Mouse (Mus musculus): ENCODE measurements at regions not wholly inside any gene's neighbourhood (a gene's known extent, or its start where the extent isn't known, plus 50 kb on each side); places are given as distances from the start of the nearest gene placed in this dataset.

DNA sequence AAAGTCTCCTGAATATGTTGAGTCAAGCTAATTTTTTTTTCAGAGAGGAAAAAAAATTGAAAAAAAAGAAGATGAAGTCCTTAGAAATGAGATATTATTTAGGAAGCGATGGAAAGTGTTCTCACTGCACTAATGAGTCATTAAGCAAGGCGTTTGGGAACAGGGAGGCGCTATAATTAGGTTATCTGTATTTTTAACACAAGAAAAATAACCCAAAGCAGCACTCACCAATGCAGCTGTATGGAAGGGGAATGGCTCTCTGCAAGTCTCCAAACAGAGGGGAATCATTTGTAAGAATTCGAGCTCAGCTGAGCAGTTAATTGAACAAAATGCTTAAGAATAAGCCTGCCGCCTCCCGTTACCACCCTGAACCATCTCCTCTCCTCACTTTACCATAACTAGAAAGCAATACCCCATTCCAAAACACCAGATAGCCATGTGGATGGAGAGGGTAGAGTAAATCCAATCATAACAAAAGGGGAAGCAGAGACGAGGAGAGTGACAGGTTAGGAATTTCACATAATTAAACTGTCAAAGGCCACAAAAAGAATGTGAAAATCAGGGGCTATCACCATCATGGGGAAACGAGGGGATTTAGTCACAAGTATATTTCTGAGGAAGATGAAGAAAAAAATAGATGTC is 187.5 kb upstream of the Tox3 start:
- no peak for DNase-seq (ENCODE audit: extremely low read depth)
- Histone ChIP-seq H3K36me3 (replicated peaks in 1 of 2; ENCODE audit: control insufficient read depth in 1 of 2, insufficient read depth in 1 of 2, low read length in 1 of 2) (no peaks in the 10 kb centered on the region), H3K27me3 (replicated peaks) (no peaks in the 10 kb centered on the region), H3K4me3 (replicated peaks in 1 of 3; ENCODE audit: low read depth in 2 of 3, low read length in 2 of 3, poor library complexity in 1 of 3) (no peak overlapping the region), H3K27ac (ENCODE audit: insufficient read depth, low read depth) (no peak overlapping the region), H3K9ac (ENCODE audit: insufficient read depth, low read depth) (no peak overlapping the region), H3K79me2 (replicated peaks; ENCODE audit: control insufficient read depth, extremely low read depth, insufficient read depth, poor library complexity, severe bottlenecking) (no peaks in the 10 kb centered on the region), H3K4me1 (ENCODE audit: control insufficient read depth in 1 of 2, insufficient read depth in 2 of 2) (no peaks in the 10 kb centered on the region), H3K4me2 (ENCODE audit: insufficient read depth, low read depth, poor library complexity, severe bottlenecking) (no peak overlapping the region), H3K9me3 (replicated peaks; ENCODE audit: low read length) (no peaks in the 10 kb centered on the region)
- in situ Hi-C loops (cut with MboI; ENCODE audit: low pct_ligation_motif_present, low pct_unique_long_range_greater_than_20kb, low sequenced_read_pairs) (no loop called here), dilution Hi-C loops (cut with MboI; ENCODE audit: extremely low pct_ligation_motif_present, extremely low pct_unique_long_range_greater_than_20kb, low sequenced_read_pairs) (no loop called here)
- no peak for TF ChIP-seq MEF2A (IDR thresholded peaks at IDR 0.05; ENCODE audit: borderline replicate concordance, low read depth, low read length)
- no peak for TF ChIP-seq BHLHE40 (IDR thresholded peaks at IDR 0.05; ENCODE audit: low read depth, low read length)
- TF ChIP-seq KAT2A (IDR thresholded peaks at IDR 0.05; ENCODE audit: insufficient replicate concordance, low read length) = no peak
- no peak for TF ChIP-seq CHD1 (IDR thresholded peaks at IDR 0.05; ENCODE audit: low read depth, low read length)
- TF ChIP-seq JUND (conservative IDR thresholded peaks at IDR 0.05; ENCODE audit: low read depth, low read length) = no peak
- no peak for TF ChIP-seq SIN3A (IDR thresholded peaks at IDR 0.05; ENCODE audit: low read length)
- no peak for TF ChIP-seq MAFK (IDR thresholded peaks at IDR 0.05; ENCODE audit: insufficient replicate concordance, low read length)
- TF ChIP-seq GABPA (IDR thresholded peaks at IDR 0.05; ENCODE audit: insufficient replicate concordance, low read depth, low read length) = no peak
- no peak for TF ChIP-seq NRF1 (IDR thresholded peaks at IDR 0.05; ENCODE audit: low read depth, low read length)
- no peak for TF ChIP-seq ZKSCAN1 (IDR thresholded peaks at IDR 0.05; ENCODE audit: borderline replicate concordance, low read depth, low read length)
- no peak for TF ChIP-seq TBP (conservative IDR thresholded peaks at IDR 0.05; ENCODE audit: low read depth, low read length)
- no peak for TF ChIP-seq MAX (IDR thresholded peaks at IDR 0.05; ENCODE audit: low read length)
- no peak for TF ChIP-seq POLR2AphosphoS2 (IDR thresholded peaks at IDR 0.05; ENCODE audit: low read depth, low read length)
- no peak for TF ChIP-seq ETS1 (conservative IDR thresholded peaks at IDR 0.05; ENCODE audit: low read depth, low read length)
- TF ChIP-seq ZC3H11A (IDR thresholded peaks at IDR 0.05; ENCODE audit: low read depth, low read length) = no peak
- TF ChIP-seq USF1 (IDR thresholded peaks at IDR 0.05; ENCODE audit: low read depth, low read length) = no peak
- no peak for TF ChIP-seq MYC (IDR thresholded peaks at IDR 0.05; ENCODE audit: low read depth, low read length)

DNA sequence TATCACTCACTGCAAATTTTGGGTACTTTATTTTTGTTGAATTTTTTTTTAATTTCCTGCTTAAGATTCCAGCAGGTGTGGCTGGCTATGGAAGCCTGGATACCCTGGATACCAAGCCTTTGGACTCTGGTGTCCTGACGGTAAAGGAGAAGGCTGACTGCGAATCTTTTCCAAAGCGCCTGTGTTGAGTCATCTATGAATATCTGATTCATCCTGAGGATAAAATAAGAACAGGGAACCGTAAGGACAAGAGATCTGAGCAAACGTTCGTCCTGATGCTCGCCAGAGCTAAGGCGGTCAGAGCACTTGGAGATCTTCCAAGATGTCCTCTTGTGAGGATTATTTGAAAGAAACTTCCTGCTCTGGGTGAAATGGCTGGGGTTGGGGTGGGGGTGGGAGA is 173.2 kb upstream of the Tox3 start:
- no peak for DNase-seq (ENCODE audit: extremely low read depth)
- H3K4me1 ChIP-seq (ENCODE audit: control insufficient read depth in 1 of 2, insufficient read depth in 2 of 2) = no peaks in the 10 kb centered on the region
- no peak overlapping the region for H3K4me2 ChIP-seq (ENCODE audit: insufficient read depth, low read depth, poor library complexity, severe bottlenecking)
- in situ Hi-C loops (cut with MboI; ENCODE audit: low pct_ligation_motif_present, low pct_unique_long_range_greater_than_20kb, low sequenced_read_pairs) = no loop called here
- no peaks in the 10 kb centered on the region for H3K27me3 ChIP-seq (replicated peaks)
- H3K9ac ChIP-seq (ENCODE audit: insufficient read depth, low read depth) = no peak overlapping the region
- H3K9me3 ChIP-seq (replicated peaks; ENCODE audit: low read length) = no peaks in the 10 kb centered on the region
- dilution Hi-C loops (cut with MboI; ENCODE audit: extremely low pct_ligation_motif_present, extremely low pct_unique_long_range_greater_than_20kb, low sequenced_read_pairs) = no loop called here
- H3K36me3 ChIP-seq (replicated peaks in 1 of 2; ENCODE audit: control insufficient read depth in 1 of 2, insufficient read depth in 1 of 2, low read length in 1 of 2) = no peaks in the 10 kb centered on the region
- H3K4me3 ChIP-seq (replicated peaks in 1 of 3; ENCODE audit: low read depth in 2 of 3, low read length in 2 of 3, poor library complexity in 1 of 3) = no peak overlapping the region
- no peak for TF ChIP-seq IRF4 (IDR thresholded peaks at IDR 0.05; ENCODE audit: low read depth, low read length)
- no peak for TF ChIP-seq JUND (conservative IDR thresholded peaks at IDR 0.05; ENCODE audit: low read depth, low read length)
- no peak for TF ChIP-seq SMC3 (IDR thresholded peaks at IDR 0.05; ENCODE audit: low read depth, low read length)
- TF ChIP-seq POLR2A (IDR thresholded peaks at IDR 0.05; ENCODE audit: low read depth, low read length) = no peak
- TF ChIP-seq POLR2AphosphoS2 (IDR thresholded peaks at IDR 0.05; ENCODE audit: low read depth, low read length) = no peak
- TF ChIP-seq NRF1 (IDR thresholded peaks at IDR 0.05; ENCODE audit: low read depth, low read length) = no peak
- no peak for TF ChIP-seq JUN (IDR thresholded peaks at IDR 0.05; ENCODE audit: insufficient read depth, low read depth, low read length)
- no peak for TF ChIP-seq ELF1 (IDR thresholded peaks at IDR 0.05; ENCODE audit: low read depth, low read length)
- no peak for TF ChIP-seq CHD2 (IDR thresholded peaks at IDR 0.05; ENCODE audit: low read length)
- TF ChIP-seq CHD1 (IDR thresholded peaks at IDR 0.05; ENCODE audit: low read depth, low read length) = no peak
- TF ChIP-seq EP300 (IDR thresholded peaks at IDR 0.05; ENCODE audit: low read length) = no peak
- no peak for TF ChIP-seq MYC (IDR thresholded peaks at IDR 0.05; ENCODE audit: low read depth, low read length)
- no peak for TF ChIP-seq RCOR1 (conservative IDR thresholded peaks at IDR 0.05; ENCODE audit: low read depth, low read length)
- TF ChIP-seq ETS1 (conservative IDR thresholded peaks at IDR 0.05; ENCODE audit: low read depth, low read length) = no peak
- TF ChIP-seq KAT2A (IDR thresholded peaks at IDR 0.05; ENCODE audit: insufficient replicate concordance, low read length) = no peak
- TF ChIP-seq MAZ (IDR thresholded peaks at IDR 0.05; ENCODE audit: low read depth, low read length) = no peak
- TF ChIP-seq PAX5 (IDR thresholded peaks at IDR 0.05; ENCODE audit: low read length) = no peak
- no peak for TF ChIP-seq MXI1 (IDR thresholded peaks at IDR 0.05; ENCODE audit: low read depth, low read length)
- TF ChIP-seq USF1 (IDR thresholded peaks at IDR 0.05; ENCODE audit: low read depth, low read length) = no peak
- no peak for TF ChIP-seq MAFK (IDR thresholded peaks at IDR 0.05; ENCODE audit: insufficient replicate concordance, low read length)
- no peaks in the 10 kb centered on the region for H3K79me2 ChIP-seq (replicated peaks; ENCODE audit: control insufficient read depth, extremely low read depth, insufficient read depth, poor library complexity, severe bottlenecking)
- no peak overlapping the region for H3K27ac ChIP-seq (ENCODE audit: insufficient read depth, low read depth)

Measured in CH12.LX (cell line).